Comparison of ENCODE assay signal across 22 mouse cellular contexts in the genomic region with DNA sequence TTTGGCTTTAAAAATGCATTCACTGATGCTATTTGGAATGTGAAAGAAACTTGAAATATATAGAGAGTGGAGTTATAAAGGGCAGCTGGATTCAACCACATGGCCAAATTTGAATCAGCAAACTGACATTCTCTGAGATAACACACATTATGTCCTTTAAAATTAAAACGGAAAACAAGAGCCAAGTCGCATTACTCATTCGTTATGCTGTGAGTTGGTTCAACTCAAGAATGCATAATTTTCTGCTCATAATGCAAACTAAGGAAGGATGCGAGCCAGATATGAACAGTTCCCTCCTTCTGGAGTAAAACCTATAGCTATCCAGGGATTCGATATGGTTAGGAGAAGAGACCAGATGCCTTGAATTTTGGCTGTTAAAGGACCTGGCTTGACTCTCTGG.
DNase-seq lines count a peak whose midpoint lies in the region; ATAC-seq lines count a peak whose summit lies in the region.
"Had no signal": no experiment of that assay in that cellular context is flagged by ENCODE, and none has a peak within 500 bp of the region (broad histone marks: within the 10 kb centered on the region; RNA-seq: fewer than 3 reads in every experiment).

No protein-coding gene starts in this region.

- intact Hi-C loops in left cerebral cortex, postnatal 14 days (cut with DNase I) = no loop called here

- no peaks in the 10 kb centered on the region for H3K36me3 ChIP-seq in embryonic facial prominence, embryonic 14.5 days (ENCODE audit: control insufficient read depth, insufficient read depth, low read length)
- no peaks in the 10 kb centered on the region for H3K36me3 ChIP-seq in embryonic facial prominence, embryonic 10.5 days (replicated peaks)
- H3K36me3 ChIP-seq in lung, embryonic 16.5 days (ENCODE audit: control insufficient read depth, insufficient read depth, low read length) = no peaks in the 10 kb centered on the region
- H3K36me3 ChIP-seq: heart, embryonic 10.5 days; hindbrain, embryonic 10.5 days; neural tube, embryonic 13.5 days had no signal

- H3K4me2 ChIP-seq in embryonic facial prominence, embryonic 14.5 days (ENCODE audit: low read depth, low read length) = no peak overlapping the region
- no peak overlapping the region for H3K4me2 ChIP-seq in lung, embryonic 16.5 days (ENCODE audit: low read depth, low read length)
- H3K4me2 ChIP-seq: liver, embryonic 11.5 days; neural tube, embryonic 13.5 days had no signal

- 75% methylated on average over 5 of the region's 5 CpGs for whole genome bisulfite sequencing in embryonic facial prominence, embryonic 14.5 days
- WGBS in embryonic facial prominence, embryonic 10.5 days = 93% methylated on average over 5 of the region's 5 CpGs
- WGBS in lung, embryonic 16.5 days = 50% methylated on average over 5 of the region's 5 CpGs

- no peak overlapping the region for H3K27ac ChIP-seq in embryonic facial prominence, embryonic 14.5 days (replicated peaks; ENCODE audit: low read depth, low read length)
- H3K27ac ChIP-seq in embryonic facial prominence, embryonic 10.5 days (replicated peaks) = no peak overlapping the region
- no peak overlapping the region for H3K27ac ChIP-seq in lung, embryonic 16.5 days (ENCODE audit: low read length)
- H3K27ac ChIP-seq: heart, embryonic 10.5 days; hindbrain, embryonic 10.5 days; layer of hippocampus, adult 2 months; neural tube, embryonic 13.5 days had no signal

- DNase-seq in embryonic facial prominence, embryonic 14.5 days (ENCODE audit: low spot score) = peak; percentile 66
- DNase-seq in embryonic facial prominence, embryonic 10.5 days (ENCODE audit: low spot score) = no peak
- peak; percentile 23 for DNase-seq in layer of hippocampus, adult 11-12 months (ENCODE audit: low spot score)
- no peak for DNase-seq in layer of hippocampus, adult 9-10 months (ENCODE audit: low spot score)
- no peak for DNase-seq in lung, postnatal 10 days
- peak; percentile 15 to 67 for DNase-seq in left cerebral cortex, postnatal 14 days (ENCODE audit: low spot score in 2 of 2)
- DNase-seq: adrenal gland, adult 8-10 months; cerebellum, adult 18-20 months; kidney, adult 11 months; lung, adult 2 months; midbrain, embryonic 14.5 days; thymus, adult 18-20 months; thymus, postnatal 4 days had no signal

- no peaks in the 10 kb centered on the region for H3K4me1 ChIP-seq in embryonic facial prominence, embryonic 14.5 days (ENCODE audit: control insufficient read depth, insufficient read depth, low read length)
- no peaks in the 10 kb centered on the region for H3K4me1 ChIP-seq in embryonic facial prominence, embryonic 10.5 days
- no peaks in the 10 kb centered on the region; the same call in 1 of the 2 replicates for H3K4me1 ChIP-seq in lung, embryonic 16.5 days (replicated peaks; ENCODE audit: control insufficient read depth, insufficient read depth, low read length)
- H3K4me1 ChIP-seq: hindbrain, embryonic 10.5 days; megakaryocyte, embryonic 14.5 days; neural tube, embryonic 13.5 days had no signal

- no peaks in the 10 kb centered on the region for H3K9me3 ChIP-seq in embryonic facial prominence, embryonic 14.5 days (ENCODE audit: control insufficient read depth, low read length)
- H3K9me3 ChIP-seq in embryonic facial prominence, embryonic 10.5 days = no peaks in the 10 kb centered on the region
- no peaks in the 10 kb centered on the region for H3K9me3 ChIP-seq in lung, embryonic 16.5 days (ENCODE audit: control insufficient read depth, low read length)
- H3K9me3 ChIP-seq: heart, embryonic 10.5 days; hindbrain, embryonic 10.5 days; neural tube, embryonic 13.5 days had no signal

- no peak overlapping the region for H3K4me3 ChIP-seq in embryonic facial prominence, embryonic 14.5 days (ENCODE audit: low read depth, low read length)
- H3K4me3 ChIP-seq in embryonic facial prominence, embryonic 10.5 days = no peak overlapping the region
- no peak overlapping the region for H3K4me3 ChIP-seq in lung, embryonic 16.5 days (ENCODE audit: low read length)
- H3K4me3 ChIP-seq: erythroblast, embryonic 14.5 days; heart, embryonic 10.5 days; hindbrain, embryonic 10.5 days; layer of hippocampus, adult 2 months; megakaryocyte, embryonic 14.5 days; neural tube, embryonic 13.5 days had no signal

- no peak for ATAC-seq in embryonic facial prominence, embryonic 14.5 days (ENCODE audit: low read depth)
- peak; percentile 56 for ATAC-seq in lung, embryonic 16.5 days (ENCODE audit: low read depth)
- ATAC-seq in activated CD4-positive, CD25-positive, alpha-beta regulatory T cell, adult 4 months = no peak

- no peak overlapping the region for H3K9ac ChIP-seq in embryonic facial prominence, embryonic 14.5 days (ENCODE audit: low read depth, low read length)
- no peak overlapping the region for H3K9ac ChIP-seq in lung, embryonic 16.5 days (ENCODE audit: low read length)
- H3K9ac ChIP-seq: neural tube, embryonic 13.5 days had no signal

- H3K27me3 ChIP-seq in embryonic facial prominence, embryonic 14.5 days (replicated peaks; ENCODE audit: control insufficient read depth, insufficient read depth, low read length) = no peaks in the 10 kb centered on the region
- no peaks in the 10 kb centered on the region for H3K27me3 ChIP-seq in embryonic facial prominence, embryonic 10.5 days (replicated peaks; ENCODE audit: low read depth, poor library complexity, severe bottlenecking)
- H3K27me3 ChIP-seq in lung, embryonic 16.5 days (ENCODE audit: control insufficient read depth, insufficient read depth, low read depth, low read length) = no peaks in the 10 kb centered on the region
- H3K27me3 ChIP-seq: megakaryocyte, embryonic 14.5 days; neural tube, embryonic 13.5 days had no signal

Comparison
In these comparisons a context has a peak if more than half of its experiments do, and no peak if none do; other contexts are left out.
1. DNase-seq: peak in embryonic facial prominence, embryonic 14.5 days (single experiment), layer of hippocampus, adult 11-12 months (single experiment) and left cerebral cortex, postnatal 14 days (2 of 2); none in embryonic facial prominence, embryonic 10.5 days (single experiment), layer of hippocampus, adult 9-10 months (single experiment) and lung, postnatal 10 days (single experiment).